Mouse (Mus musculus) monocyte, adult 5-6 weeks (primary cell): Measurements from ENCODE around the gene Mpig6b. TPM values are rescaled to one million over a fixed set of nuclear protein-coding genes. Genes with fewer than 3 reads are reported as not detected.

Experiments used
- ATAC-seq: fragments of 153-309, 156-312 bp; replicated peaks from 2 replicates; pipeline ENCODE4 v1.8.0; 2017; ENCODE audit warnings: mild to moderate bottlenecking; ENCODE audit not compliant: low TSS enrichment, insufficient number of reproducible peaks, severe bottlenecking, poor library complexity, low FRiP score
- total RNA-seq: library from RNA; stranded (forward); fragments of 200-1000, 200-491, 200-594 nt; gene quantifications from 3 replicates; pipeline ENCODE4 v1.2.3, GENCODE M21; 2017

Mpig6b gene
- total RNA-seq, 1 experiment from 2014 or later: 0.57 TPM

- no peak for ATAC-seq
Measured at GRCm38 (mm10) chr17:35064378-35064877, 1.6 kb downstream of the Mpig6b start.

GRCm38 (mm10) chr17:35063466-35063865 lies 2.5 kb downstream of the Mpig6b start:
- ATAC-seq: no peak

GRCm38 (mm10) chr17:35061299-35061698 lies 4.7 kb downstream of the Mpig6b start:
- ATAC-seq: no peak

- ATAC-seq: no peak
Measured at GRCm38 (mm10) chr17:35060737-35061297, 5.2 kb downstream of the Mpig6b start.

- ATAC-seq: no peak
Measured at GRCm38 (mm10) chr17:35060071-35060470, 5.9 kb downstream of the Mpig6b start.

- peak; percentile 86 for ATAC-seq
Measured at GRCm38 (mm10) chr17:35058911-35059892, 6.8 kb downstream of the Mpig6b start, which contains the start of gene Ddah2. Ddah2 (plus strand) TSS chr17:35059035.

- ATAC-seq: no peak
Measured at GRCm38 (mm10) chr17:35058316-35058715, 7.7 kb downstream of the Mpig6b start.

- ATAC-seq: no peak
Measured at GRCm38 (mm10) chr17:35057090-35057489, 8.9 kb downstream of the Mpig6b start.

GRCm38 (mm10) chr17:35055691-35056495 lies 10.1 kb downstream of the Mpig6b start:
- no peak for ATAC-seq

- ATAC-seq: no peak
Measured at GRCm38 (mm10) chr17:35052271-35052798, 13.6 kb downstream of the Mpig6b start.

- ATAC-seq: peak; percentile 80
Measured at GRCm38 (mm10) chr17:35051156-35052086, 14.6 kb downstream of the Mpig6b start.

GRCm38 (mm10) chr17:35050126-35050750 lies 15.7 kb downstream of the Mpig6b start:
- ATAC-seq: peak; percentile 24

GRCm38 (mm10) chr17:35049561-35050016 lies 16.4 kb downstream of the Mpig6b start, which contains the start of gene Clic1:
Clic1 (plus strand) TSS chr17:35049966.
- no peak; the same call in 1 of the 2 replicates for ATAC-seq

GRCm38 (mm10) chr17:35048932-35049440 lies 17.0 kb downstream of the Mpig6b start:
- no peak for ATAC-seq

- no peak for ATAC-seq
Measured at GRCm38 (mm10) chr17:35048149-35048931, 17.6 kb downstream of the Mpig6b start.

- ATAC-seq: no peak
Measured at GRCm38 (mm10) chr17:35047688-35048087, 18.3 kb downstream of the Mpig6b start.
